Mouse (Mus musculus) kidney, postnatal 0 days (tissue): ENCODE data around the gene Hist1h2bh. TPM values are rescaled to one million over a fixed set of nuclear protein-coding genes. Genes with fewer than 3 reads are reported as not detected.

Experiments used
- ATAC-seq: fragments of 200-750 bp; cut with Nextera tagmentation; replicated peaks from 2 replicates; pipeline ENCODE4 v1.8.0; 2017; ENCODE audit warnings: low read depth, moderate number of reproducible peaks, moderate TSS enrichment, moderate library complexity; ENCODE audit not compliant: low FRiP score
- DNase-seq: peaks from one replicate; pipeline ENCODE4 v3.0.0-alpha.2; 2016; ENCODE audit warnings: low spot score
- H3K27ac ChIP-seq: fragments of 300-500 bp; sonication (generic); 2 replicates; pipeline ENCODE4 v1.5.1; 2014; ENCODE audit warnings: mild to moderate bottlenecking
- H3K27me3 ChIP-seq: fragments of 300-500 bp; sonication (generic); 2 replicates; pipeline ENCODE4 v1.6.1; 2014; ENCODE audit warnings: low read length, mixed read lengths; ENCODE audit not compliant: insufficient read depth
- H3K36me3 ChIP-seq: fragments of 300-500 bp; sonication (generic); 2 replicates; pipeline ENCODE4 v1.6.1; 2014; ENCODE audit warnings: low read length, mixed read lengths; ENCODE audit not compliant: insufficient read depth
- H3K4me1 ChIP-seq: fragments of 300-500 bp; sonication (generic); replicated peaks from 2 replicates; pipeline ENCODE4 v1.6.1; 2014; ENCODE audit warnings: antibody characterized with exemption, low read length, mixed read lengths; ENCODE audit not compliant: insufficient read depth
- H3K4me2 ChIP-seq: fragments of 300-500 bp; sonication (generic); 2 replicates; pipeline ENCODE4 v1.6.1; 2014; ENCODE audit warnings: mild to moderate bottlenecking, low read length, moderate library complexity, mixed read lengths
- H3K4me3 ChIP-seq: fragments of 300-500 bp; sonication (generic); replicated peaks from 2 replicates; pipeline ENCODE4 v1.5.1; 2014; ENCODE audit warnings: low read depth, low read length
- H3K9ac ChIP-seq: fragments of 300-500 bp; sonication (generic); 2 replicates; pipeline ENCODE4 v1.6.1; 2014; ENCODE audit warnings: low read depth, low read length
- H3K9me3 ChIP-seq: fragments of 300-500 bp; sonication (generic); replicated peaks from 2 replicates; pipeline ENCODE4 v1.6.1; 2016; ENCODE audit warnings: low read length, inconsistent platforms, mixed read lengths
- CTCF ChIP-seq: IDR thresholded peaks from 2 replicates; pipeline ENCODE4 v1.5.1; 2016; ENCODE audit warnings: antibody characterized with exemption, low read depth, mild to moderate bottlenecking, moderate library complexity
- WGBS: fragments of 180-500 bp; shearing (Covaris S2); extraction: QIAGEN DNeasy Blood & Tissue Kit; methylation state at CpG from one replicate; pipeline ENCODE4 v1.1.7; 2014; 5-methylcytosine and 5-hydroxymethylcytosine counted together
- microRNA-seq: library from miRNA; unstranded; fragments of <30 nt; microRNA quantifications from one replicate; pipeline ENCODE4, GENCODE M21; 2016
- polyA plus RNA-seq: library from polyadenylated mRNA; unstranded; fragments of >200 nt; fragmentation: Nextera tagmentation; extraction: Ambion mirVana; gene quantifications from 2 replicates; pipeline ENCODE4 v1.2.1, GENCODE M21; 2015

Gene Hist1h2bh
- polyA plus RNA-seq, 1 experiment from 2014 or later = 0.37 TPM

- no peak for TF ChIP-seq CTCF
- Histone ChIP-seq H3K9me3 (no peaks in the 10 kb centered on the region), H3K36me3 (no peaks in the 10 kb centered on the region), H3K27ac (no peak overlapping the region), H3K4me3 (no peak overlapping the region), H3K27me3 (no peaks in the 10 kb centered on the region), H3K4me1 (0 out of 2 replicates have a peak, but pooled peaks cover 4% of the 10 kb centered on the region), H3K4me2 (no peak overlapping the region), H3K9ac (no peak overlapping the region)
- ATAC-seq (no peak), DNase-seq (no peak)
- 86% methylated on average over 6 of the region's 6 CpGs for WGBS
Observed at GRCm38 (mm10) chr13:23495526-23495925, 47.7 kb downstream of the Hist1h2bh start.

- no peak for TF ChIP-seq CTCF
- Histone ChIP-seq H3K4me1 (0 out of 2 replicates have a peak, but pooled peaks cover 7% of the 10 kb centered on the region), H3K36me3 (no peaks in the 10 kb centered on the region), H3K27ac (no peak overlapping the region), H3K4me3 (peak overlapping the region; percentile 20), H3K4me2 (peak overlapping the region; percentile 51), H3K27me3 (no peaks in the 10 kb centered on the region), H3K9me3 (no peaks in the 10 kb centered on the region), H3K9ac (no peak overlapping the region)
- DNase-seq (no peak), ATAC-seq (no peak)
- 8% methylated on average over 14 of the region's 14 CpGs for WGBS
Observed at GRCm38 (mm10) chr13:23491990-23492389, 51.2 kb downstream of the Hist1h2bh start.

Small RNAs within 50 kb of the gene (microRNA-seq; reads per million reads assigned to microRNA genes)
- gene Gm44297 (not detected), gene Gm44359 (not detected), gene Gm44394 (not detected), gene n-TStga1 (not detected)

Other genes with a start within 250 kb of the Hist1h2bh start
- gene Zfp322a, start 174.2 kb downstream of the Hist1h2bh start, polyA plus RNA-seq = 34.0 and 37.8 TPM in 2 replicates
- gene Abt1, start 119.5 kb downstream of the Hist1h2bh start, polyA plus RNA-seq = 10.0 and 10.4 TPM in 2 replicates
- 0.06 TPM in 1 of 2 replicates, not detected in the other for gene Btn1a1, start 77.5 kb downstream of the Hist1h2bh start, polyA plus RNA-seq
- gene Btn2a2, start 54.5 kb downstream of the Hist1h2bh start, polyA plus RNA-seq = 0.13 and 0.28 TPM in 2 replicates
- gene Hist1h4h, start 12.3 kb downstream of the Hist1h2bh start, polyA plus RNA-seq = 7.6 and 8.3 TPM in 2 replicates
- 3.3 and 4.9 TPM in 2 replicates for gene Hist1h2af, start 9.5 kb downstream of the Hist1h2bh start, polyA plus RNA-seq
- gene Hist1h3g, start 8.0 kb downstream of the Hist1h2bh start, polyA plus RNA-seq = 3.9 and 4.0 TPM in 2 replicates
- 0.71 and 0.83 TPM in 2 replicates for gene Hist1h3f, start 660 bp upstream of the Hist1h2bh start, polyA plus RNA-seq
- 0.58 TPM in 1 of 2 replicates, not detected in the other for gene Hist1h4f, start 8.3 kb upstream of the Hist1h2bh start, polyA plus RNA-seq
- gene Hist1h1d, start 9.9 kb upstream of the Hist1h2bh start, polyA plus RNA-seq = 0.22 and 0.23 TPM in 2 replicates
- 3.9 and 5.0 TPM in 2 replicates for gene Hist1h3e, start 19.0 kb upstream of the Hist1h2bh start, polyA plus RNA-seq
- 42.2 and 50.2 TPM in 2 replicates for gene Hist1h2ae, start 27.8 kb upstream of the Hist1h2bh start, polyA plus RNA-seq
- 3.4 and 4.1 TPM in 2 replicates for gene Hist1h2bg, start 28.0 kb upstream of the Hist1h2bh start, polyA plus RNA-seq
- 3.4 TPM in 2 replicates for gene Hist1h2bf, start 30.8 kb upstream of the Hist1h2bh start, polyA plus RNA-seq
- gene Hist1h2ad, start 31.0 kb upstream of the Hist1h2bh start, polyA plus RNA-seq = 0.27 and 0.76 TPM in 2 replicates
- 2.6 and 4.2 TPM in 2 replicates for gene Hist1h3d, start 32.4 kb upstream of the Hist1h2bh start, polyA plus RNA-seq
- gene Hist1h4d, start 38.2 kb upstream of the Hist1h2bh start, polyA plus RNA-seq = 68.3 and 77.0 TPM in 2 replicates
- 0.83 and 0.84 TPM in 2 replicates for gene Hist1h2be, start 77.7 kb upstream of the Hist1h2bh start, polyA plus RNA-seq
- 13.0 and 14.3 TPM in 2 replicates for gene Hist1h1e, start 79.2 kb upstream of the Hist1h2bh start, polyA plus RNA-seq
- gene Hist1h2ac, start 140.6 kb upstream of the Hist1h2bh start, polyA plus RNA-seq = 0.75 and 1.1 TPM in 2 replicates
- 132 and 139 TPM in 2 replicates for gene Hist1h2bc, start 140.8 kb upstream of the Hist1h2bh start, polyA plus RNA-seq
- not detected in 2 replicates for gene Hist1h1t, start 152.4 kb upstream of the Hist1h2bh start, polyA plus RNA-seq
- gene Hist1h4c, start 155.1 kb upstream of the Hist1h2bh start, polyA plus RNA-seq = 5.2 and 7.4 TPM in 2 replicates
- 16.8 and 18.0 TPM in 2 replicates for gene Hfe, start 167.5 kb upstream of the Hist1h2bh start, polyA plus RNA-seq
- 33.9 and 41.0 TPM in 2 replicates for gene Hist1h1c, start 195.4 kb upstream of the Hist1h2bh start, polyA plus RNA-seq
- 6.0 and 7.0 TPM in 2 replicates for gene Hist1h3c, start 202.2 kb upstream of the Hist1h2bh start, polyA plus RNA-seq
- gene Hist1h2bb, start 203.3 kb upstream of the Hist1h2bh start, polyA plus RNA-seq = 2.1 and 2.2 TPM in 2 replicates
- 21.7 and 26.6 TPM in 2 replicates for gene Hist1h2ab, start 207.7 kb upstream of the Hist1h2bh start, polyA plus RNA-seq
- gene Hist1h3b, start 208.9 kb upstream of the Hist1h2bh start, polyA plus RNA-seq = 5.9 and 8.7 TPM in 2 replicates
- 4.4 and 5.6 TPM in 2 replicates for gene Hist1h4b, start 213.6 kb upstream of the Hist1h2bh start, polyA plus RNA-seq
- not detected in 2 replicates for gene Hist1h4a, start 217.8 kb upstream of the Hist1h2bh start, polyA plus RNA-seq
- gene Hist1h3a, start 219.0 kb upstream of the Hist1h2bh start, polyA plus RNA-seq = 5.2 and 6.7 TPM in 2 replicates
- 1.3 and 1.8 TPM in 2 replicates for gene Hist1h1a, start 220.3 kb upstream of the Hist1h2bh start, polyA plus RNA-seq
- gene Trim38, start 226.5 kb upstream of the Hist1h2bh start, polyA plus RNA-seq = 0.06 TPM in 1 of 2 replicates, not detected in the other